Comparison of ENCODE assay signal across 25 mouse cellular contexts in genomic region chr9:122807186-122807585, GRCm38 (mm10). TPM values are rescaled to one million over a fixed set of nuclear protein-coding genes. Genes with fewer than 3 reads are reported as not detected.
DNase-seq lines count a peak whose midpoint lies in the region; ATAC-seq and TF ChIP-seq lines count a peak whose summit lies in the region.
"Had no signal": no experiment of that assay in that cellular context is flagged by ENCODE, and none has a peak within 500 bp of the region (broad histone marks: within the 10 kb centered on the region; RNA-seq: fewer than 3 reads in every experiment).

No protein-coding gene starts in this region.

- H3K4me1 ChIP-seq in kidney, adult 2 months (ENCODE audit: control insufficient read depth, insufficient read depth, low read length) = peaks cover 10% of the 10 kb centered on the region; the same call in 1 of the 2 replicates
- peaks cover 7% of the 10 kb centered on the region for H3K4me1 ChIP-seq in liver, adult 2 months (ENCODE audit: control insufficient read depth, insufficient read depth, low read length)
- H3K4me1 ChIP-seq in liver, embryonic 11.5 days (replicated peaks; ENCODE audit: control insufficient read depth, insufficient read depth, low read length) = peaks cover 8% of the 10 kb centered on the region
- peaks cover 14% of the 10 kb centered on the region for H3K4me1 ChIP-seq in lung, embryonic 15.5 days
- 0 out of 2 replicates have a peak, but pooled peaks cover 5% of the 10 kb centered on the region for H3K4me1 ChIP-seq in lung, adult 2 months (ENCODE audit: control insufficient read depth, insufficient read depth, low read length)

- TF ChIP-seq POLR2A in kidney, adult 2 months (IDR thresholded peaks at IDR 0.05; ENCODE audit: low read depth, low read length) = no peak
- TF ChIP-seq POLR2A in liver, adult 2 months (IDR thresholded peaks at IDR 0.05; ENCODE audit: extremely low read depth, insufficient read depth, low read length) = no peak
- TF ChIP-seq POLR2A in lung, adult 2 months (IDR thresholded peaks at IDR 0.05; ENCODE audit: borderline replicate concordance, extremely low read depth, low read depth, low read length) = no peak

- no peak for ATAC-seq in liver, embryonic 11.5 days (replicated peaks; ENCODE audit: low FRiP score)
- ATAC-seq in lung, embryonic 15.5 days (ENCODE audit: borderline replicate concordance, extremely low read depth, low FRiP score, low TSS enrichment) = no peak
- ATAC-seq: forebrain, embryonic 14.5 days had no signal

- H3K36me3 ChIP-seq in kidney, adult 2 months (ENCODE audit: control insufficient read depth, insufficient read depth, low read length) = no peaks in the 10 kb centered on the region; the same call in 1 of the 2 replicates
- H3K36me3 ChIP-seq in liver, adult 2 months (ENCODE audit: control insufficient read depth, insufficient read depth, low read length) = peaks cover 15% of the 10 kb centered on the region
- no peaks in the 10 kb centered on the region for H3K36me3 ChIP-seq in liver, embryonic 11.5 days (ENCODE audit: control insufficient read depth, insufficient read depth, low read length)
- no peaks in the 10 kb centered on the region for H3K36me3 ChIP-seq in lung, embryonic 15.5 days
- H3K36me3 ChIP-seq: forebrain, embryonic 10.5 days; forebrain, embryonic 12.5 days had no signal

- no peaks in the 10 kb centered on the region for H3K9me3 ChIP-seq in liver, embryonic 11.5 days (ENCODE audit: control insufficient read depth, low read length)
- no peaks in the 10 kb centered on the region for H3K9me3 ChIP-seq in lung, embryonic 15.5 days
- H3K9me3 ChIP-seq: embryonic facial prominence, embryonic 13.5 days; embryonic facial prominence, embryonic 15.5 days; forebrain, embryonic 10.5 days; forebrain, embryonic 12.5 days had no signal

- peaks cover 8% of the 10 kb centered on the region; the same call in 1 of the 2 replicates for H3K79me2 ChIP-seq in liver, adult 2 months (ENCODE audit: control insufficient read depth, insufficient read depth, low read length)

- 74% methylated on average over 2 of the region's 2 CpGs for WGBS in kidney, adult 2 months
- WGBS in liver, adult 2 months = 72% methylated on average over 2 of the region's 2 CpGs
- WGBS in liver, embryonic 11.5 days = 89% methylated on average over 2 of the region's 2 CpGs
- WGBS in lung, embryonic 15.5 days = 98% methylated on average over 2 of the region's 2 CpGs
- 97% methylated on average over 2 of the region's 2 CpGs for WGBS in lung, adult 2 months

- no peak for TF ChIP-seq CTCF in kidney, adult 2 months (conservative IDR thresholded peaks at IDR 0.05; ENCODE audit: insufficient read depth, insufficient read length, low read depth, low read length)
- TF ChIP-seq CTCF in liver, adult 2 months (IDR thresholded peaks at IDR 0.05; ENCODE audit: low read depth, low read length) = no peak
- no peak for TF ChIP-seq CTCF in lung, adult 2 months (IDR thresholded peaks at IDR 0.05; ENCODE audit: insufficient read depth, low read length)

- no peak overlapping the region for H3K4me2 ChIP-seq in liver, embryonic 11.5 days
- H3K4me2 ChIP-seq in lung, embryonic 15.5 days = no peak overlapping the region

- H3K27me3 ChIP-seq in kidney, adult 2 months (replicated peaks; ENCODE audit: control insufficient read depth, insufficient read depth, low read length) = no peaks in the 10 kb centered on the region
- H3K27me3 ChIP-seq in liver, adult 2 months (ENCODE audit: control insufficient read depth, insufficient read depth, low read length) = no peaks in the 10 kb centered on the region
- no peaks in the 10 kb centered on the region for H3K27me3 ChIP-seq in liver, embryonic 11.5 days (replicated peaks; ENCODE audit: control insufficient read depth, insufficient read depth, low read length)
- H3K27me3 ChIP-seq in lung, embryonic 15.5 days = no peaks in the 10 kb centered on the region
- H3K27me3 ChIP-seq: embryonic facial prominence, embryonic 13.5 days; embryonic facial prominence, embryonic 15.5 days; forebrain, embryonic 12.5 days had no signal

- H3K9ac ChIP-seq in liver, adult 2 months (ENCODE audit: low read depth, low read length) = no peak overlapping the region
- H3K9ac ChIP-seq in liver, embryonic 11.5 days (ENCODE audit: low read depth, low read length) = no peak overlapping the region
- H3K9ac ChIP-seq in lung, embryonic 15.5 days = no peak overlapping the region
- H3K9ac ChIP-seq: embryonic facial prominence, embryonic 13.5 days; embryonic facial prominence, embryonic 15.5 days; forebrain, embryonic 12.5 days had no signal

- no peak overlapping the region for H3K4me3 ChIP-seq in kidney, adult 2 months (ENCODE audit: insufficient read depth, low read depth, low read length)
- H3K4me3 ChIP-seq in liver, adult 2 months (ENCODE audit: insufficient read depth, low read depth, low read length) = no peak overlapping the region
- H3K4me3 ChIP-seq in liver, embryonic 11.5 days (ENCODE audit: low read depth, low read length) = no peak overlapping the region
- H3K4me3 ChIP-seq in lung, embryonic 15.5 days = no peak overlapping the region
- H3K4me3 ChIP-seq in lung, adult 2 months (replicated peaks; ENCODE audit: extremely low read depth, low read depth, low read length) = no peak overlapping the region
- H3K4me3 ChIP-seq: embryonic facial prominence, embryonic 13.5 days; embryonic facial prominence, embryonic 15.5 days; erythroblast, embryonic 14.5 days; forebrain, embryonic 12.5 days had no signal

- peak; percentile 61 for DNase-seq in kidney, adult 2 months
- DNase-seq in kidney, postnatal 4 days = no peak
- peak; percentile 63 for DNase-seq in liver, adult 2 months (ENCODE audit: extremely low read depth, low read depth, low spot score)
- DNase-seq in liver, embryonic 11.5 days (ENCODE audit: low spot score) = no peak
- DNase-seq in lung, adult 2 months = no peak
- DNase-seq: adrenal gland, adult 2 months; adrenal gland, postnatal 10 days; adrenal gland, postnatal 25 days; cerebellum, adult 11 months; cerebellum, adult 18-20 months; cerebellum, adult 8-10 months; cerebellum, adult 9-11 months; cerebellum, postnatal 14 days; cerebellum, postnatal 36 days; embryo, embryonic 11 days had no signal

- peak overlapping the region; percentile 91; the same call in 1 of the 2 replicates for H3K27ac ChIP-seq in kidney, adult 2 months (ENCODE audit: insufficient read depth, low read depth, low read length)
- H3K27ac ChIP-seq in liver, adult 2 months (replicated peaks; ENCODE audit: insufficient read depth, low read depth, low read length) = no peak overlapping the region
- H3K27ac ChIP-seq in liver, embryonic 11.5 days (ENCODE audit: low read depth, low read length) = no peak overlapping the region
- peak overlapping the region; percentile 97; the same call in 1 of the 2 replicates for H3K27ac ChIP-seq in lung, embryonic 15.5 days
- H3K27ac ChIP-seq: embryonic facial prominence, embryonic 13.5 days; embryonic facial prominence, embryonic 15.5 days; forebrain, embryonic 10.5 days; forebrain, embryonic 12.5 days had no signal

RNA-seq across cellular contexts. Expression of gene Tcaim, which starts 1.8 kb away (rescaled TPM):
- 14.2 and 16.8 TPM in 2 replicates for polyA plus RNA-seq in kidney, adult 2 months (2012; rRNA removed)
- total RNA-seq in liver, adult 2 months (2014; rRNA removed) = 13.7 and 14.2 TPM in 2 replicates
- 5.5 and 7.2 TPM in 2 replicates for polyA plus RNA-seq in liver, adult 2 months (2012; rRNA removed)
- 2.8 and 4.8 TPM in 2 replicates for polyA plus RNA-seq in liver, embryonic 11.5 days (2014; fragmentation: Nextera tagmentation; extraction: Ambion mirVana)
- 5.9 and 6.2 TPM in 2 replicates for polyA plus RNA-seq in lung, embryonic 15.5 days (2015; fragmentation: Nextera tagmentation; extraction: Ambion mirVana)
- 2.8 and 3.9 TPM in 2 replicates for polyA plus RNA-seq in lung, adult 2 months (2012; rRNA removed)
- polyA plus RNA-seq: erythroblast, embryonic 14.5 days had no signal

RNA-seq across cellular contexts. Expression of gene Gm35549, which starts 36.6 kb away (rescaled TPM):
- 0.16 TPM in 1 of 2 replicates, not detected in the other for polyA plus RNA-seq in kidney, adult 2 months (2012; rRNA removed)
- total RNA-seq in liver, adult 2 months (2014; rRNA removed) = not detected in 2 replicates
- polyA plus RNA-seq in liver, adult 2 months (2012; rRNA removed) = not detected in 2 replicates
- polyA plus RNA-seq in liver, embryonic 11.5 days (2014; fragmentation: Nextera tagmentation; extraction: Ambion mirVana) = not detected in 2 replicates
- polyA plus RNA-seq in lung, embryonic 15.5 days (2015; fragmentation: Nextera tagmentation; extraction: Ambion mirVana) = 0.38 and 1.1 TPM in 2 replicates
- not detected in 2 replicates for polyA plus RNA-seq in lung, adult 2 months (2012; rRNA removed)
- total RNA-seq: adrenal gland, adult 2 months; adrenal gland, postnatal 10 days; adrenal gland, postnatal 25 days; common myeloid progenitor, adult 5-6 weeks; MEL had no signal
- polyA plus RNA-seq: adrenal gland, adult 2 months; brain, embryonic 14.5 days; erythroblast, embryonic 14.5 days had no signal

RNA-seq across cellular contexts. Expression of gene Zfp445, which starts 58.6 kb away (rescaled TPM):
- polyA plus RNA-seq in kidney, adult 2 months (2012; rRNA removed) = 26.9 and 30.0 TPM in 2 replicates
- 52.2 TPM in 2 replicates for total RNA-seq in liver, adult 2 months (2014; rRNA removed)
- polyA plus RNA-seq in liver, adult 2 months (2012; rRNA removed) = 22.3 and 27.8 TPM in 2 replicates
- polyA plus RNA-seq in liver, embryonic 11.5 days (2014; fragmentation: Nextera tagmentation; extraction: Ambion mirVana) = 43.5 and 50.2 TPM in 2 replicates
- polyA plus RNA-seq in lung, embryonic 15.5 days (2015; fragmentation: Nextera tagmentation; extraction: Ambion mirVana) = 65.6 and 67.1 TPM in 2 replicates
- polyA plus RNA-seq in lung, adult 2 months (2012; rRNA removed) = 23.1 and 36.9 TPM in 2 replicates

Comparison
In these comparisons a context has a peak if more than half of its experiments do, and no peak if none do; other contexts are left out.
1. DNase-seq: peak in kidney, adult 2 months (single experiment) and liver, adult 2 months (single experiment); none in kidney, postnatal 4 days (0 of 2), liver, embryonic 11.5 days (single experiment) and lung, adult 2 months (single experiment).
2. H3K27ac ChIP-seq: peak in kidney, adult 2 months (single experiment) and lung, embryonic 15.5 days (single experiment); none in liver, adult 2 months (single experiment) and liver, embryonic 11.5 days (single experiment).